Mouse (Mus musculus): ENCODE results near the gene Coq6. TPM values are rescaled to one million over a fixed set of nuclear protein-coding genes. Genes with fewer than 3 reads are reported as not detected.
A peak's percentile ranks its signal among the peaks of the same experiment; 100 is the strongest.

The Coq6 gene
- polyA plus RNA-seq, 1 experiment from 2014 or later, result 95.2 TPM

DNA sequence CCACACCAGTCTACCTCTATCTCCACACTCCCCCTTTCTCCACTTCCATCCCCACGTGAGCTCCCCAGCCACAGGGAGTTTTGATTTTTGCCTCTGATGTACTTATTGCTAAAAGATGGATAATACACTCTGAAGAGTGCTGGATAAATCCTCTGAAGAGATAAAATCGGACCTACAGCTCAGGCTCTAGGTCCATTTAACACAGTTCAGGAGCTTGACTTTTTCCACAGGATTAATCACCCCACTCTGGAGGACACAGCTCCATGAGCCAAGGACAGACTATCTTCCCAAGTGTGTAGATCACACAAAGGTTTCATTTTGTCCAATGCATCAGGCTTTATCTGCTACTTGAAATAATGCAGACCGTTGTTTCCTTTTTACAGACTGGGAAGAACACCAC lies 38.6 kb downstream of the Coq6 start:
- no peak overlapping the region for H3K4me3 ChIP-seq (ENCODE audit: low read length)
- H3K27ac ChIP-seq (ENCODE audit: low read length), result no peak overlapping the region
- H3K4me2 ChIP-seq (ENCODE audit: low read depth, low read length), result no peak overlapping the region
- peaks cover 4% of the 10 kb centered on the region; the same call in 1 of the 2 replicates for H3K4me1 ChIP-seq (ENCODE audit: control insufficient read depth, insufficient read depth, low read length)
- ATAC-seq (replicated peaks; ENCODE audit: extremely low read depth, insufficient read depth, low FRiP score), result no peak
- no peaks in the 10 kb centered on the region for H3K36me3 ChIP-seq (ENCODE audit: control insufficient read depth, insufficient read depth)
- no peaks in the 10 kb centered on the region for H3K27me3 ChIP-seq (ENCODE audit: control insufficient read depth, insufficient read depth, low read length)
- H3K9me3 ChIP-seq (replicated peaks; ENCODE audit: control insufficient read depth, low read length), result no peaks in the 10 kb centered on the region
- no peak overlapping the region for H3K9ac ChIP-seq (ENCODE audit: low read length)
- WGBS, result 66% methylated on average over 3 of the region's 3 CpGs

DNA sequence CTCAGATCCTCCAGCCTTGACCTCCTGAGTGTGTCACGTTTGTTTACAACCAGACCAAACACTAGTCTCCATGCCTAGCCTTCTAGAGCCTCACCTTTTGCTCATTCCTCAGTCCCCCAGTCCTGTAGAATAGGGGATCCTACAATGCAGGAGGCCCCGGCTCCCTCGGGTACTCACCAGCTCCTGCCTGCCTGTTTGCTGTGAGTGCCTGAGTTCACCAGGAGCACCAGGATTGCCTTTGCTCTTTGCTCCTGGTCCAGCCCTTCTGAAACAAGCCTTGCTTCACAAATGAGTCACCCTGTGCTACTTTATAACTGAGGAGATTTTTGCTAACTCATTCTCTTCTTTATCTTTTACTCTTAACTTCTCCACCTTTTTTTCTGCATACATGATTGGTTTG lies 39.2 kb downstream of the Coq6 start:
- no peak for ATAC-seq (replicated peaks; ENCODE audit: extremely low read depth, insufficient read depth, low FRiP score)
- Histone ChIP-seq H3K4me1 (ENCODE audit: control insufficient read depth, insufficient read depth, low read length) (peaks cover 4% of the 10 kb centered on the region; the same call in 1 of the 2 replicates), H3K4me2 (ENCODE audit: low read depth, low read length) (no peak overlapping the region), H3K4me3 (ENCODE audit: low read length) (no peak overlapping the region), H3K9ac (ENCODE audit: low read length) (no peak overlapping the region), H3K27me3 (ENCODE audit: control insufficient read depth, insufficient read depth, low read length) (no peaks in the 10 kb centered on the region), H3K9me3 (replicated peaks; ENCODE audit: control insufficient read depth, low read length) (no peaks in the 10 kb centered on the region), H3K27ac (ENCODE audit: low read length) (no peak overlapping the region), H3K36me3 (ENCODE audit: control insufficient read depth, insufficient read depth) (no peaks in the 10 kb centered on the region)
- WGBS, result 61% methylated on average over 3 of the region's 3 CpGs

- H3K9me3 ChIP-seq (replicated peaks; ENCODE audit: control insufficient read depth, low read length), result no peaks in the 10 kb centered on the region
- peaks cover 4% of the 10 kb centered on the region for H3K4me1 ChIP-seq (ENCODE audit: control insufficient read depth, insufficient read depth, low read length)
- H3K36me3 ChIP-seq (ENCODE audit: control insufficient read depth, insufficient read depth), result no peaks in the 10 kb centered on the region
- WGBS, result 44% methylated on average over 9 of the region's 9 CpGs
- no peaks in the 10 kb centered on the region for H3K27me3 ChIP-seq (ENCODE audit: control insufficient read depth, insufficient read depth, low read length)
- no peak overlapping the region for H3K9ac ChIP-seq (ENCODE audit: low read length)
- ATAC-seq (replicated peaks; ENCODE audit: extremely low read depth, insufficient read depth, low FRiP score), result no peak
- H3K4me2 ChIP-seq (ENCODE audit: low read depth, low read length), result no peak overlapping the region
- H3K27ac ChIP-seq (ENCODE audit: low read length), result 0 out of 2 replicates have a peak overlapping the region, but pooled peaks have one; percentile 14
- H3K4me3 ChIP-seq (ENCODE audit: low read length), result no peak overlapping the region
Measured at GRCm38 (mm10) chr12:84402923-84403322, 41.5 kb downstream of the Coq6 start.

DNA sequence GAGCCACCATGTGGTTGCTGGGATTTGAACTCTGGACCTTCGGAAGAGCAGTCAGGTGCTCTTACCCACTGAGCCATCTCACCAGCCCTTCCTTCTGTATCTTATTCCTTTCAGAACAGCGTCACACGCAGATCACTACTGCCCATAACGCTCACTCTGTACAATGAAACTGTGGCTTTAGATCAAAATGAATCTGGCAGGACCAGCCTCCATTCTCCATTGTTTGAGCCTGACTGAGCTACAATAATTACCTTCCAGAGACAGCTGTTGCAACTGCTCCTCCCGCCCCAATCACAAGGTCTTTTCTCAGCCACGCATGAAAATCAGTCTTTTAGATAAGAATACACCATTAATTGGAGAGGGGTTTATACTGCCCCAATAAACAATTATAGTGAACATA lies 43.1 kb downstream of the Coq6 start:
- Histone ChIP-seq H3K9me3 (replicated peaks; ENCODE audit: control insufficient read depth, low read length) (no peaks in the 10 kb centered on the region), H3K36me3 (ENCODE audit: control insufficient read depth, insufficient read depth) (no peaks in the 10 kb centered on the region), H3K27me3 (ENCODE audit: control insufficient read depth, insufficient read depth, low read length) (no peaks in the 10 kb centered on the region), H3K4me3 (ENCODE audit: low read length) (no peak overlapping the region), H3K4me2 (ENCODE audit: low read depth, low read length) (no peak overlapping the region), H3K9ac (ENCODE audit: low read length) (no peak overlapping the region), H3K27ac (ENCODE audit: low read length) (no peak overlapping the region), H3K4me1 (ENCODE audit: control insufficient read depth, insufficient read depth, low read length) (peaks cover 8% of the 10 kb centered on the region)
- 92% methylated on average over 6 of the region's 6 CpGs for whole genome bisulfite sequencing
- no peak for ATAC-seq (replicated peaks; ENCODE audit: extremely low read depth, insufficient read depth, low FRiP score)

DNA sequence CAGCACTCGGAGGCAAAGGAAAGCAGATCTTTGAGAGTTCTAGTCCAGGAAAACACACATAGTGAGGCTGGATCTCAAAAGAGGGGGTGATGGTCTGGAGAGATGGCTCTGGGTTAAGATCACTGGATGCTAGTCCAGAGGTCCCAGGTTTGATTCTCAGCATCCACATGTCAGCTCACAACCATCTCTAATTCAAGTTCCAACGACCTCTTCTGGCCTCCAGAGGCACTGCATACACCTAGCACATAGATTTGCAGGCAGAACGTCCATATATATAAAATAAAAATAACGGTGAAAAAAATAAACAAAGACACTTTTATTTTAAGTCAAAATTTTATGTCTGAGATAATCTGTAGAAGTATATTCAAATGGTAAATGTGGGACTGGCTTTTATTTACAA lies 45.8 kb downstream of the Coq6 start:
- no peak for ATAC-seq (replicated peaks; ENCODE audit: extremely low read depth, insufficient read depth, low FRiP score)
- 64% methylated on average over 4 of the region's 4 CpGs for WGBS

GRCm38 (mm10) chr12:84407874-84408818 lies 46.7 kb downstream of the Coq6 start:
- Histone ChIP-seq H3K4me1 (ENCODE audit: control insufficient read depth, insufficient read depth, low read length) (peaks cover 7% of the 10 kb centered on the region), H3K4me3 (ENCODE audit: low read length) (peak overlapping the region; percentile 94), H3K9me3 (replicated peaks; ENCODE audit: control insufficient read depth, low read length) (no peaks in the 10 kb centered on the region), H3K27me3 (ENCODE audit: control insufficient read depth, insufficient read depth, low read length) (no peaks in the 10 kb centered on the region), H3K27ac (ENCODE audit: low read length) (peak overlapping the region; percentile 96), H3K9ac (ENCODE audit: low read length) (peak overlapping the region; percentile 94), H3K36me3 (ENCODE audit: control insufficient read depth, insufficient read depth) (no peaks in the 10 kb centered on the region), H3K4me2 (ENCODE audit: low read depth, low read length) (peak overlapping the region; percentile 74)
- peak; percentile 60 for ATAC-seq (replicated peaks; ENCODE audit: extremely low read depth, insufficient read depth, low FRiP score)
- WGBS, result 1% methylated on average over 45 of the region's 52 CpGs

More for the DNA sequence above, 45.8 kb downstream of the Coq6 start:
- H3K4me2 ChIP-seq (ENCODE audit: low read depth, low read length), result no peak overlapping the region
- no peaks in the 10 kb centered on the region for H3K9me3 ChIP-seq (replicated peaks; ENCODE audit: control insufficient read depth, low read length)
- H3K9ac ChIP-seq (ENCODE audit: low read length), result no peak overlapping the region
- no peaks in the 10 kb centered on the region for H3K27me3 ChIP-seq (ENCODE audit: control insufficient read depth, insufficient read depth, low read length)
- H3K27ac ChIP-seq (ENCODE audit: low read length), result no peak overlapping the region
- H3K4me1 ChIP-seq (ENCODE audit: control insufficient read depth, insufficient read depth, low read length), result peaks cover 10% of the 10 kb centered on the region
- H3K36me3 ChIP-seq (ENCODE audit: control insufficient read depth, insufficient read depth), result no peaks in the 10 kb centered on the region
- no peak overlapping the region for H3K4me3 ChIP-seq (ENCODE audit: low read length)

GRCm38 (mm10) chr12:84408819-84409507 lies 47.5 kb downstream of the Coq6 start, which contains the start of the genes Entpd5 and Bbof1:
Gene Entpd5 (minus strand): TSS chr12:84409029.
Gene Bbof1 (plus strand): TSS chr12:84409071.
- no peaks in the 10 kb centered on the region for H3K36me3 ChIP-seq (ENCODE audit: control insufficient read depth, insufficient read depth)
- no peaks in the 10 kb centered on the region for H3K9me3 ChIP-seq (replicated peaks; ENCODE audit: control insufficient read depth, low read length)
- peak within 1 kb of the TSS; percentile 94 for H3K9ac ChIP-seq (ENCODE audit: low read length)
- H3K4me2 ChIP-seq (ENCODE audit: low read depth, low read length), result peak within 1 kb of the TSS; percentile 74
- H3K4me1 ChIP-seq (ENCODE audit: control insufficient read depth, insufficient read depth, low read length), result peaks cover 7% of the 10 kb centered on the region
- WGBS, result under 1% methylated on average over 60 of the region's 63 CpGs
- ATAC-seq (replicated peaks; ENCODE audit: extremely low read depth, insufficient read depth, low FRiP score), result peak; percentile 95
- H3K4me3 ChIP-seq (ENCODE audit: low read length), result peak within 1 kb of the TSS; percentile 94
- peak within 1 kb of the TSS; percentile 96 for H3K27ac ChIP-seq (ENCODE audit: low read length)
- H3K27me3 ChIP-seq (ENCODE audit: control insufficient read depth, insufficient read depth, low read length), result no peaks in the 10 kb centered on the region

GRCm38 (mm10) chr12:84416834-84417604 lies 55.6 kb downstream of the Coq6 start, which contains the start of gene Rnf113a2:
Gene Rnf113a2 (plus strand): TSS chr12:84417196.
- 2% methylated on average over 50 of the region's 50 CpGs for WGBS

More at GRCm38 (mm10) chr12:84416834-84417604, 55.6 kb downstream of the Coq6 start, which contains the start of gene Rnf113a2:
- Histone ChIP-seq H3K4me1 (ENCODE audit: control insufficient read depth, insufficient read depth, low read length) (peaks cover 4% of the 10 kb centered on the region; the same call in 1 of the 2 replicates), H3K27ac (ENCODE audit: low read length) (peak within 1 kb of the TSS; percentile 34; the same call in 1 of the 2 replicates), H3K9ac (ENCODE audit: low read length) (peak within 1 kb of the TSS; percentile 68), H3K27me3 (ENCODE audit: control insufficient read depth, insufficient read depth, low read length) (no peaks in the 10 kb centered on the region), H3K9me3 (replicated peaks; ENCODE audit: control insufficient read depth, low read length) (no peaks in the 10 kb centered on the region), H3K4me3 (ENCODE audit: low read length) (peak within 1 kb of the TSS; percentile 53), H3K36me3 (ENCODE audit: control insufficient read depth, insufficient read depth) (no peaks in the 10 kb centered on the region), H3K4me2 (ENCODE audit: low read depth, low read length) (peak within 1 kb of the TSS; percentile 66)
- peak; percentile 88 for ATAC-seq (replicated peaks; ENCODE audit: extremely low read depth, insufficient read depth, low FRiP score)
